Mouse (Mus musculus) erythroblast, embryonic 14.5 days (primary cell): ENCODE results near the gene Gm525. TPM values are rescaled to one million over a fixed set of nuclear protein-coding genes. Genes with fewer than 3 reads are reported as not detected.
"Not testable (repeated sequence)": the region's sequence is repeated elsewhere in the genome, so short reads cannot be mapped to it uniquely, and the experiment has no call there.

Experiments used
- H3K27me3 ChIP-seq: 2 replicates; pipeline ENCODE4 v1.6.1; 2012; ENCODE audit warnings: inconsistent platforms; ENCODE audit not compliant: control insufficient read depth
- H3K36me3 ChIP-seq: 2 replicates; pipeline ENCODE4 v1.6.1; 2012; ENCODE audit warnings: mild to moderate bottlenecking, inconsistent platforms; ENCODE audit not compliant: control insufficient read depth
- H3K4me1 ChIP-seq: 2 replicates; pipeline ENCODE4 v1.6.1; 2012; ENCODE audit warnings: inconsistent platforms; ENCODE audit not compliant: control insufficient read depth
- H3K4me3 ChIP-seq: replicated peaks from 2 replicates; pipeline ENCODE3; 2012; ENCODE audit warnings: moderate library complexity, mild to moderate bottlenecking, inconsistent platforms
- H3K9me3 ChIP-seq: 2 replicates; pipeline ENCODE4 v1.6.1; 2012; ENCODE audit warnings: low read length, inconsistent platforms, mixed read lengths; ENCODE audit not compliant: control insufficient read depth
- GATA1 ChIP-seq: IDR thresholded peaks from 2 replicates; pipeline ENCODE4 v1.6.1; 2012; ENCODE audit warnings: low read length, inconsistent platforms, mixed read lengths
- TAL1 ChIP-seq: IDR thresholded peaks from 3 replicates; pipeline ENCODE4 v1.6.1; 2012; ENCODE audit warnings: low read length, inconsistent platforms, mixed read lengths
- polyA plus RNA-seq: library from polyadenylated mRNA; stranded (reverse); fragments of >175 nt; gene quantifications from 2 replicates; pipeline ENCODE4 v1.2.3, GENCODE M21; 2012

Gene Gm525
- polyA plus RNA-seq, 1 experiment: not detected

- peaks cover 7% of the 10 kb centered on the region for H3K4me1 ChIP-seq
- no peak for TF ChIP-seq GATA1
- no peaks in the 10 kb centered on the region for H3K36me3 ChIP-seq
- H3K9me3 ChIP-seq: 0 out of 2 replicates have a peak, but pooled peaks cover 2% of the 10 kb centered on the region
- no peak overlapping the region for H3K4me3 ChIP-seq
- 0 out of 2 replicates have a peak, but pooled peaks cover 2% of the 10 kb centered on the region for H3K27me3 ChIP-seq
These were observed 5.7 kb upstream of the Gm525 start for GRCm38 (mm10) chr11:89067871-89068490.

DNA sequence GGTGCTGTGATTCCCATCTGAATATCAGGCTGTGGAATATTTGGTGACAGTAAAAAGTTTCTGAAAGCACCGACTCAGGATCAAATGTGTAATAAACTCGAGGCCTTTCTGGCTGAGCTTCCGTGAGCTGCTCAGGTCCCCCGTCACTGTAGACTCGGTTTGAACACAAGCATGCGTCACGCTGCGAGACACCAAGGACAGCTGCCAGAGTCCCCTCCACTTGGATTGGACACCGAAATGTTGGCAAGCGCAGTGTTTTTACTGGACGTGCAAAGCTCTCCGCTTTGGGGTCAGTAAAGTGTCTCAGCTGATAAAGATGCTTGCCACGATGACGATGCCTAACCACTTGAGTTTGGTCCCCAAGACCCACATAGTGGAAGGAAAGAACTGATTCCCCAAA lies 5.0 kb upstream of the Gm525 start:
- Histone ChIP-seq H3K9me3 (0 out of 2 replicates have a peak, but pooled peaks cover 2% of the 10 kb centered on the region), H3K4me1 (peaks cover 7% of the 10 kb centered on the region), H3K27me3 (0 out of 2 replicates have a peak, but pooled peaks cover 2% of the 10 kb centered on the region), H3K36me3 (no peaks in the 10 kb centered on the region), H3K4me3 (no peak overlapping the region)
- no peak for TF ChIP-seq TAL1
- TF ChIP-seq GATA1: no peak

DNA sequence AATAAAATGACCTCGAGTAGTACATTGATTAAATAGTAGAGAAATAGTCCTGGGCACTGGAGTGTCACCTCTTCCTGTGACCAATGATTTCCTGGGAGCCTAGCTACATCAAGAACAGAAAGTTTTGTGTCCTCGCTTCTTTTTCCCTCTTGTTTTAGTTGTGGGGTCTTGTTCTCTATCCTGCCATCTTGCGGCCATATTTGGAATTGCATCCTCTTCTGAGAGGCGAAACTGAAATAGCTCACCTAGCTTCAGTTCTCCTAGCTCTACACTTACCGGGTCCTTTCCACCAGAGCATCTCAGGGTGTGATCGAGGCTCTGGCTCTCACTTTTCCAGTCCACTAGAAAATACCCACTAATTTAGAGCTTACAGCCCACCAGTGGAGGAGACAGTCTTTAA lies 4.3 kb upstream of the Gm525 start:
- no peak for TF ChIP-seq GATA1
- TF ChIP-seq TAL1: no peak
- H3K27me3 ChIP-seq: 0 out of 2 replicates have a peak, but pooled peaks cover 2% of the 10 kb centered on the region

GRCm38 (mm10) chr11:89071522-89071921 lies 2.1 kb upstream of the Gm525 start:
- H3K9me3 ChIP-seq: no peaks in the 10 kb centered on the region
- no peak overlapping the region for H3K4me3 ChIP-seq
- H3K4me1 ChIP-seq: no peaks in the 10 kb centered on the region
- TF ChIP-seq TAL1 (no peak), GATA1 (no peak)
- H3K27me3 ChIP-seq: 0 out of 2 replicates have a peak, but pooled peaks cover 2% of the 10 kb centered on the region
- no peaks in the 10 kb centered on the region for H3K36me3 ChIP-seq

More for the DNA sequence above, 4.3 kb upstream of the Gm525 start:
- 0 out of 2 replicates have a peak, but pooled peaks cover 2% of the 10 kb centered on the region for H3K9me3 ChIP-seq
- H3K4me1 ChIP-seq: peaks cover 3% of the 10 kb centered on the region
- no peaks in the 10 kb centered on the region for H3K36me3 ChIP-seq
- no peak overlapping the region for H3K4me3 ChIP-seq

DNA sequence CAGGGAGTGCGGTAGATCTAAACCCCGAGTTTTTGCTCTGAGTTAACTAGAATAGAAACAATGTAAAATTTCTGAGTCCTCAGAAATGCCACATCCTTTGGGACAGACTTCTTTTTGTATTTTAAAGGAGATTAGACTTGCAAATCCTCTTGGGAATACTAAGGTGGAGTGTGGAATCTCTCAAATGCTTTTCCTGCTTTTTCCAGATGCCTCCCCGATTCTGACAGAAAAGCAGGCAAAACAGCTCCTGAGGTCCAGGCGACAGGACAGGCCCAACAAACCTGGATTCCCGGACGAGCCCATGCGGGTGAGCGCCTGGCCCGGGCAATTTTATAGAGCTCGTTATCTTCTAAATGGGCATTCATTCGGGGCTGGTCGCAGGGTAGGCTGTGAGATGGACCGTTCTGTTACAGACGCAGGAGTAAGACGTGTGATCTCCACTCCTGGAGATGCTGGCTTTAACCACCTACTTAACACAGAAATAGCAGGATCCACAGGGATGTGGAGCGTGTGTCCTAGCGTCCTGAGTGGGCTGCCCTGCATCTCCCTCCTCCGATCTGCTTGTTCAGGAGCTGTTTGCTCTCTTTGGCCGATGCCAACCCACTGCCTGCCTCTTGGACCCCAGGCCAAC lies 1.3 kb downstream of the Gm525 start:
- no peaks in the 10 kb centered on the region for H3K36me3 ChIP-seq
- no peak overlapping the region for H3K4me3 ChIP-seq
- TF ChIP-seq TAL1 (no peak), GATA1 (no peak)
- no peaks in the 10 kb centered on the region for H3K9me3 ChIP-seq
- no peaks in the 10 kb centered on the region; the same call in 1 of the 2 replicates for H3K27me3 ChIP-seq
- no peaks in the 10 kb centered on the region for H3K4me1 ChIP-seq

DNA sequence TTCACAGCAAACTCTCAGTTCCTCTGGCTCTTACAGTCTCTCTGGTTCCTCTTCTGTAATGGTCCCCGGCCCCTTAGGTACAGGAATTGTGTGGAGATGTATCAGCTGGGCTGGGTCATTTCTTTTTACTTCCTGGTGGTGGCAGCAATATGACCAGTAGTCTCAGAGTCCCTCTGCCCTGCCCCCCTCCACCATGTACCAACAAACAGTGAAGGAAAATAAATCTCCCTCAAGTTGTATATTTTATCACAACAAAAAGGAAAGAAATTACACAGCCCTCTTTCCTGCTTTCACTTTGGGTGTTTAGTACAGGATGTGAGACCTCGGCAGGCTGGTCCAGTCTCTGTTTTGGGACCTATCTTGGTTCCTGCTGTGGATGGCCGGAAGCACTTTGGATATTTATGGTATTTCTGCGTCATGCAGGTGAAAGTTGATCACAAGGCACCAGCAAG lies 2.8 kb downstream of the Gm525 start:
- Histone ChIP-seq H3K4me1 (no peaks in the 10 kb centered on the region), H3K27me3 (no peaks in the 10 kb centered on the region; the same call in 1 of the 2 replicates), H3K9me3 (no peaks in the 10 kb centered on the region), H3K36me3 (no peaks in the 10 kb centered on the region), H3K4me3 (no peak overlapping the region)
- TF ChIP-seq TAL1: no peak
- TF ChIP-seq GATA1: no peak

GRCm38 (mm10) chr11:89077601-89078000 lies 4.0 kb downstream of the Gm525 start:
- Histone ChIP-seq H3K4me1 (no peaks in the 10 kb centered on the region), H3K27me3 (no peaks in the 10 kb centered on the region; the same call in 1 of the 2 replicates), H3K36me3 (no peaks in the 10 kb centered on the region), H3K9me3 (no peaks in the 10 kb centered on the region), H3K4me3 (no peak overlapping the region)
- TF ChIP-seq TAL1 (no peak), GATA1 (no peak)

DNA sequence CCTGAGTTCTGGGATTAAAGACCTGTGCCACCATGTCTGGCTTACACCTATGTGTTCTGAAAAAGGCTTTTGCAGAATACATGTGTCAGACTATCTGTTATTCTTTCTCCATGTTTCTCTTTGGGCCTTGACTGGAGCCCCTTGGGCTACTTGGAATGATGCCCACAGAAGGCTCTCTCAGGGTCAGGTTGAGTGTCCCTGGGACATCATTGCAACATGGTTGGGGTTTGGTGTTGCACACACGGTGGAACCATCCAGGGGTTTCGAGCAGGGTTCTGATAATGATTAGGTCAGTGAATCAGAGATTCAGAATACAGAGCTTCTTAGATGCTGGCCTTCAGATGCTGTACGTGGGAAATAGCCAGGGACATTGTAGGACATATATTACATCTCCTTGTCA lies 4.7 kb downstream of the Gm525 start:
- no peak overlapping the region for H3K4me3 ChIP-seq
- H3K27me3 ChIP-seq: no peaks in the 10 kb centered on the region; the same call in 1 of the 2 replicates
- no peaks in the 10 kb centered on the region for H3K9me3 ChIP-seq
- H3K4me1 ChIP-seq: no peaks in the 10 kb centered on the region
- H3K36me3 ChIP-seq: no peaks in the 10 kb centered on the region
- TF ChIP-seq TAL1: no peak
- no peak for TF ChIP-seq GATA1

- Histone ChIP-seq H3K27me3 (no peaks in the 10 kb centered on the region; the same call in 1 of the 2 replicates), H3K4me1 (no peaks in the 10 kb centered on the region), H3K4me3 (no peak overlapping the region), H3K9me3 (no peaks in the 10 kb centered on the region), H3K36me3 (no peaks in the 10 kb centered on the region)
- TF ChIP-seq TAL1 (no peak), GATA1 (no peak)
These were observed 5.5 kb downstream of the Gm525 start for GRCm38 (mm10) chr11:89078996-89079680.

GRCm38 (mm10) chr11:89081906-89082305 lies 8.3 kb downstream of the Gm525 start:
- H3K36me3 ChIP-seq, H3K9me3 ChIP-seq, H3K4me1 ChIP-seq, H3K27me3 ChIP-seq, H3K4me3 ChIP-seq: not testable (repeated sequence)

- H3K27me3 ChIP-seq, H3K36me3 ChIP-seq, H3K4me1 ChIP-seq, H3K4me3 ChIP-seq, H3K9me3 ChIP-seq: not testable (repeated sequence)
These were observed 9.1 kb downstream of the Gm525 start for GRCm38 (mm10) chr11:89082691-89083090.
